ENCODE assay signal across 23 mouse cellular contexts in genomic region chr5:39334241-39334640, GRCm38 (mm10).
"Had no signal": no experiment of that assay in that cellular context is flagged by ENCODE, and none has a peak within 500 bp of the region (broad histone marks: within the 10 kb centered on the region; RNA-seq: fewer than 3 reads in every experiment).

No protein-coding gene starts in this region.

- DNase-seq: kidney, adult 18-20 months; kidney, adult 9 months; kidney, postnatal 14 days; kidney, postnatal 4 days; liver; lung, adult 18-20 months; lung, postnatal 10 days; lung, postnatal 36 days; right cerebral cortex, adult 18-20 months; right cerebral cortex, postnatal 14 days; right cerebral cortex, postnatal 4 days; spleen, adult 18-20 months; thymus, adult 2 months; thymus, postnatal 36 days had no signal

- H3K4me3 ChIP-seq: limb, embryonic 10.5 days; limb, embryonic 13.5 days; liver, embryonic 12.5 days; liver, embryonic 15.5 days; lung, embryonic 15.5 days; midbrain, embryonic 12.5 days; midbrain, embryonic 15.5 days; myocyte had no signal

- H3K27me3 ChIP-seq: limb, embryonic 13.5 days; liver, embryonic 12.5 days; liver, embryonic 15.5 days; lung, embryonic 15.5 days; midbrain, embryonic 12.5 days; midbrain, embryonic 15.5 days had no signal

- ATAC-seq: liver, embryonic 12.5 days; midbrain, embryonic 15.5 days had no signal

- H3K4me2 ChIP-seq: limb, embryonic 13.5 days; liver, embryonic 12.5 days; liver, embryonic 15.5 days; lung, embryonic 15.5 days; midbrain, embryonic 12.5 days; midbrain, embryonic 15.5 days had no signal

- H3K9me3 ChIP-seq: limb, embryonic 10.5 days; limb, embryonic 13.5 days; liver, embryonic 12.5 days; liver, embryonic 15.5 days; lung, embryonic 15.5 days; midbrain, embryonic 12.5 days; midbrain, embryonic 15.5 days had no signal

- H3K27ac ChIP-seq: limb, embryonic 10.5 days; limb, embryonic 13.5 days; liver, embryonic 12.5 days; liver, embryonic 15.5 days; lung, embryonic 15.5 days; midbrain, embryonic 12.5 days; midbrain, embryonic 15.5 days; stomach, postnatal 0 days had no signal

- H3K9ac ChIP-seq: limb, embryonic 13.5 days; liver, embryonic 12.5 days; liver, embryonic 15.5 days; lung, embryonic 15.5 days; midbrain, embryonic 12.5 days; midbrain, embryonic 15.5 days had no signal

- H3K36me3 ChIP-seq: limb, embryonic 10.5 days; limb, embryonic 13.5 days; liver, embryonic 12.5 days; liver, embryonic 15.5 days; lung, embryonic 15.5 days; midbrain, embryonic 12.5 days; midbrain, embryonic 15.5 days had no signal

- H3K4me1 ChIP-seq: limb, embryonic 10.5 days; limb, embryonic 13.5 days; liver, embryonic 12.5 days; liver, embryonic 15.5 days; lung, embryonic 15.5 days; midbrain, embryonic 12.5 days; midbrain, embryonic 15.5 days had no signal
